Mouse (Mus musculus): ENCODE results near the gene Tanc1. TPM values are rescaled to one million over a fixed set of nuclear protein-coding genes. Genes with fewer than 3 reads are reported as not detected.

The Tanc1 gene
- polyA plus RNA-seq, 1 experiment from 2014 or later = 2.4 TPM

Other genes with a start within 250 kb of the Tanc1 start
- gene Dapl1, start 127.4 kb upstream of the Tanc1 start, polyA plus RNA-seq (2015; fragmentation: Nextera tagmentation; extraction: Ambion mirVana) = not detected in 2 replicates